Mouse (Mus musculus): ENCODE data around the gene Zfp771.
"Not testable (repeated sequence)": the region's sequence is repeated elsewhere in the genome, so short reads cannot be mapped to it uniquely, and the experiment has no call there.

The Zfp771 gene

DNA sequence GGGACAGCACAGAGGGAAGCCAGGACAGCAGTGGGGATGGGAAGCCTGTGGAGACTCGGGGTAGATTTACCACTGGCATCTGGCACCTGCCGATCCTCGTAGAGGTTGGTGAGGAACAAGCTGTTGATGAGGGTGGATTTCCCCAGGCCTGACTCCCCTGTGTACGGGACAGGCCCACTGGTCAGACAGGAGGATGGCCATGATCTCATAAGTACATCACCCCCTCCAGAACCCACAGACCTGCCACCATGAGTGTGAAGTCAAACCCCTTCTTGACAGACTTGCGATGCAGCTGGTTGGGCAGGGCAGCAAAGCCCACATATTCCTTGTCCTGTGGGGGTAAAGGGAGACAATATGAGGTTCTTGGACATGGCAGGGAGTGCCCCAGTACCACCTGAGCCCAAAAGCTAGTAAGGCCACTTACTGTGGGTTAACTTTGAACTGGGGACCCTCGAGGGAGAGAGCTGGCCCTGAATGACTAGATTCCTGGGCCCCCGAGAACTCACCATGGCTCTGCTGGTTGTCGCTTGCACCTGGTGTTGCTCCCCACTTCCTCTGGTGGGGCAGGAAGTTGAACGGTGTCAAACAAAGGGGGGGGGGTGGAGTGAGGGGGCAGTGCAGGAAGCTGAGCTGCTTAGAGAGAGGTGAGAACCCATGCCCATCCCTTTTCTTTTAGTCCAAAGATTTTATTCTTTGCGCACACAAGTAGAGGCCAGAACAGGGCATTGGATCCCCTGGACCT lies 26.0 kb upstream of the Zfp771 start:
- in situ Hi-C loops (cut with MboI), result no loop called here

DNA sequence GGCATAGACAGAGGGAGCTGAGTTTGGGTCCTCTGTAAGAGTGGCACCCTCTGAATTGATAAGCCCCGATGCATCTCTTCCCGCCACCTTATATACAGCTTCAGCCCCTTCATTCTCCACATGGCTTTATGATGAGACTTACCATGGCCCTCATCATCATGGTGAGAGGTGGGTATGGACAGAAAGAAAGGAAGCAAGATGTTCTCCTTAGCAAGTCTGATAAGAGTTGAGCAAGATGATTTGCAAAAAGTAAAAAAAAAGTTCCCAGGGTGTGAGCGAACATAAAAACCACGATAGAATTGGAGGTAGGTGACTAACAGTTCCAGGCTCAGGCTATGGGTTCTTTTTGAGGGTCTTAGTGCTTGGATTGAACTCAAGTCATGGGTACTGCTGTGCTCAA lies 25.4 kb upstream of the Zfp771 start:
- in situ Hi-C loops (cut with MboI), result no loop called here

DNA sequence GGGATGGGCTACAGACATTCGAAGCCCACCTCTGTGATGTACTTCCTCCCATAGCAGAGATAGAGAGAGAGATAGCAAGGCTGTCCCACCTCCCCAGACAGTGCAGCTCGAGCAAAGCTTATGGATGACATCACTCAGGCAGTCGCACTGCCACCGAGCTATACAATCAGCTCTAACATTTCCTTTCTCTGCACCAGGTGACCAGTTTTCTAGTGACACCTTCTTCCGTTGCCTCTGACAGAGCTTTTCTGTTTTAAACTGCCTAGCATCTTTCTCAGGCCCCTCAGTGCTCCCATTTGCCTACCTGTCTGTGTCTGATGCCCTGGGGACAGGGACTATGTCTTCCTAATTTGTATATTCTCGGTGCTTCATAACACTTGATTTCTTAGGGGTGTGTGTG lies 23.6 kb upstream of the Zfp771 start:
- in situ Hi-C loops (cut with MboI), result no loop called here

DNA sequence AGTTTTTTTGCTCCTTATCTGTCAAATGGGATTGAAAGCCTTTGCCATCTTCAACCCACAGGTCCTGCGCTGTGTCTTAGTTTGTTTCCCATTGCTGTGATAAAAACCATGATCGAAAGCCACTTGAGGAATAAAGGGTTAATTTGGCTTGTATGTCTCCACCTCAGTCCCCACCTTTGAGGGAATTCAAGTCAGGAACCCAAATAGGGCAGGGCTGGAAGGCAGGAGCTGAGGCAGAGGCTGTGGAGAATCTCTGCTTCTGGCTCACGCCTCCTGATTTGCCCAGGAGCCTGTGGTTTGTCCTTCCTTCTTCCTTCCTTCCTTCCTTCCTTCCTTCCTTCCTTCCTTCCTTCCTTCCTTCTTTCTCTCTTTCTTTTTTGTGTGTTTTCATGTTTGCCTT lies 21.0 kb upstream of the Zfp771 start:
- in situ Hi-C loops (cut with MboI), result no loop called here

DNA sequence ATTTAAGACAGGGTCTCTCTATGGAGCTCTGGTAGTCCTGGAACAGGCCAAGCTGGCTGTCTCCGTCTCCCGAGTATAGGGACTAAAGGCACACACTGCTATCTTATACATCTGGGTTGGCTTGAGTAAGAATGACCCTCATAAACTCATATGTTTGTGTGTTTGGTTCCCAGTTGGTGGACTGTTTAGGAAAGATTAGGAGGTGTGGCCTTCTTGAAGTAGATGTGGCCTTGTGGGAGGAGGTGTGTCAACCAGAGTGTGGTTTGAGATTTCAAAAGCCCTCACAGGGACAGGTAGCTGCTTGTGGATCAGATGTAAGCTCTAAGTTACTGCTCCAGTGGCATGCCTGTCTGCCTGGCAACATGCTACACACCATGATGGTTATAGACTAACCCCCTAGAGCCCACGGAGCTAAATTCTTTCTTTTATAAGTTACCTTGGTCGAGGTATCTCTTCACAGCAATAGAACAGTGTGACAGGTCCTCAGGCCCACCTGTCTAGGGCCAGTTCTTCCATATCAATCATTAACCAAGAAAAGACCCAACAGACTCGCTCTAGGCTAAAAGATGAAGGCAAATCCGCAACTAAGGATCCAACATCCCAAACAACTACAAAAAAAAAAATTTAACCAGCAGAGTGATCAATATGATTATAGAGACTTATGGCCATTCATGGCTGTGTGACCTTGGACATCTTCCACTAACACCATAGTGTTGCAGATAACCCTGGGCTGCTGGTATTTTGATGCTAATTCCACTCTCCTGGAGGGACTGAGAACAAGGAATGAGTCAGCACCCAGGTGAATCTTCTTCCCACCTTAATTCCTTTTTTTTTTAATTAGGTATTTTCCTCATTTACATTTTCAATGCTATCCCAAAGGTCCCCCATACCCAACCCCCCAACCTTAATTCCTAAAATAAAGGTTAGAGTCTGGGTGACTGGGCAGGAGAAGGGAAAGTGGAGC lies 20.3 kb upstream of the Zfp771 start:
- in situ Hi-C loops (cut with MboI), result no loop called here

DNA sequence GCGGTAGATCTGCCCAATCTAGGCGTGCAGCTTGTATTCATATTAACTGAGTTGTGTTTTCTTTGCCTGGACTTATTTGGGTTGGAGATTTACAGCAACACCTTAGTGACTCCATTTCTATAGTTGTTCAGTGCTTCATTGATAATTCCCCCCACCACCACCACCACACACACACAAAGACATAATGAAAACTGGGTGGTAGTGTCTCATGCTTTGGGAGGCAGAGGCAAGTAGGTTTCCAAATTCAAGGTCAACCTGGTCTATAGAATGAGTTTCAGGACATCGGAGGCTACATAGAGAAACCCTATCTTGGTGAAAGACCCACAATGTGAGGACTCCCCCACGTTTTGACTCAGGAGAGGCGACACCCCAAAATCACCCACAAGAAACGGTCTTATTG lies 19.5 kb upstream of the Zfp771 start:
- in situ Hi-C loops (cut with MboI), result no loop called here

DNA sequence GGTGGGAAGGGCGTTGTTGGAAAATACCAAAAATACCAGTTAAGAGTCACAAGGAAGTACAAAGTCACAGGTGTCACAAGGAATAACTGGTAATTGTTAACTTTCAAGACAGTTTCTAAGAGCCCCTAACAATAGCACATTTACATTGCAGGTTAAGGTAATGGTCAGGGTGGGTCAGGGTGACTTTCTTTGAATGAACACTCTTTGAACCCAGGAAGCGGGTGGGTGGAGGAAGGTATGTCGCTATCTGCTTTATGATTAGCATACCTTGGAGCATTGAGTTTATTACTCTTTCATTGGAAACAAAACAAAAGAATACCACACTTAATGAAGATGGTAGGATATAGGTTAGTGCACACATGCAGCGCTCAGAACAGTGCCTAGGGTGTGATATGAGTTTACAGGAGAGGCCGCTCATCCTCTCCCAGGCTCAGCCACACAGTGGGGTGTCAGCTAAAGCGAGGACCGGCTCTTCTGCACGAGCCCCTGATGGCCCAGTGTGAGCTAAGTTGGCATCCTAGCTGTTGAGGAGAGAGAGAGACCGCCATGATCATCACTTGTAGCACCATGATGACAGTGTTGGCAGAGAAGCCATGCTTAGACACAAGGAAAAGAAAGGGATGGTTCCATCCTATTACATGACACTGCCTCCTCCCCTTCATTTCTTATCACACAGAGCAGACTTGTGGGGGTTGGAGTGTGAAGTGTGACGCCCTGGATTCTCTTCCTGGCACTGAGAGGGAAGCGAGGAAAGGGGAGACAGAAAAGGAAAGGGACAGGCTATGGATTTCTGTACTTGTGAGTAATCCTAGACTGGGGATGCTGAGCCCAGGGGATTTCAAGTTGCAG lies 18.7 kb upstream of the Zfp771 start:
- in situ Hi-C loops (cut with MboI), result no loop called here

DNA sequence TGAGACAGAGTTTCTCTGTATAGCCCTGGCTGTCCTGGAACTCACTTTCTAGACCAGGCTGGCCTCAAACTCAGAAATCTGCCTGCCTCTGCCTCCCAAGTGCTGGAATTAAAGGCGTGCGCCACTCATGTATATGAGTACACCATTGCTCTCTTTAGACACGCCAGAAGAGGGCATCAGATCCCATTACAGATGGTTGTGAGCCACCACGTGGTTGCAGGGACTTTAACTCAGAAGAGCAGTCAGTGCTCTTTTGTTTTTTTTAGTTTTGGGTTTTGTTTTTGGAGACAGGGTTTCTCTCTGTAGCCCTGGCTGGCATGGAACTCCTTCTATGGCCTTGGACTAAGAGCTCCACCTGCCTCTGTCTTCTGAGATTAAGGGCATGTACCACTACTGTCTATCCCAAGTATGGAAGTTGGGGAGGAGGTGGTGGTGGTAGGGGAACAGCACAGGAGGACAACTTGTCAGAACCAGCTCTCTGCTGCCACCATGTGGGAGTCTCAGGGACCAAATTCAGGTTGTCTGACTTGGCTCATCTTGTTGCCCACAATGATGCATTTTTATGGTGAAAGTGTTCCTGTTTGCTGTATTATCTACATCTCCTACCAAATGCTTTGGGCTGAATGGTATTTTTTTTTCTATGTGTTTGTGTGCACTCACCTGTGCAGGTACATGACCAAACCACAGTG lies 15.3 kb upstream of the Zfp771 start:
- in situ Hi-C loops (cut with MboI), result no loop called here

DNA sequence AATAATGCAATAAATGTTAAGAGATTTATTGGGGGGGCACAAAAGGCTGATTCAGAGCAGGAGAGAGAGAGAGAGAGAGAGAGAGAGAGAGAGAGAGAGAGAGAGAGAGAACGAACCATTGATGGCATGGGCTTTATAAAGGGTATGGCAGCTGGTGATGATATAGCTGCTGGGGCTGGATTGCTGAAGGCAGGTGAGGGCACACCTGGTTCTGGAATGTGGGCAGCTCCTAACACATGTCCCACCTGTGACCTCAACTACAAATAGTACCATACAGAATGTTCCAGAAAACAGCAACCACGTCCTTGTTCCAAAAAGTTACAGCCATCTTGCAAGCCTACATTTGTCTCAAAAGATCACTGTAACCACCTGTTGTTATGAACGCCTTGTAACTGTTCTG lies 12.7 kb upstream of the Zfp771 start:
- in situ Hi-C loops (cut with MboI), result no loop called here

DNA sequence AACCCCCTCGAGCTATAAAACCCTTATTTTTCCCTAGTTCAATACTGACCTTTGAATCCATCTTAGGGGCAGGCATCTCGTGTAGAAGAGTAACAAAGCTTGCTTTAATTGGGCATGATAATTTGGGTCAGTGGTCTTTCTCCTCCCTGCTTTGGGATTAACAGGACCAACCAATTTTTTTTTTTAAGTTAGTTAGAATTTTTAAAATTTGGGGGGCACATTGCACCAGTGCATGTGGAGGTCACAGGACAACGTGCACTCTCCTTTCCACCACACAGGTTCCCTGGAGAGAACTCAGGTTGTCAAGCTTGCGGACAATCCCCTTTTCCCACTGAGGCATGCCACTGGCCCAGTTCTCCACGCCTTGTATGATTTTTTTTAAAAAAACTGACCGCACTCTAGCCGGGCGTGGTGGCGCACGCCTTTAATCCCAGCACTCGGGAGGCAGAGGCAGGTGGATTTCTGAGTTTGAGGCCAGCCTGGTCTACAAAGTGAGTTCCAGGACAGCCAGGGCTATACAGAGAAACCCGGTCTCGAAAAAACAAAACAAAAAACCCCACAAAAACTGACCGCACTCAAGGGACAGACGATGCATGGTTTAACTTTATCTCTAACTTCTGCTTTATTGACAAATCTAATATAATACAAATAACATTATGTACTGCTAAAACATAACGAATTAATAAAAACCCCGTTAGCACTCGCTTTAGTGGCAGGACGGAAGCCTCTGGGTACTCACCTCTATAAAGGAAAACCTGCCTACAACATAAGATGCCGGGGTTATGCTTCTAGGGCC lies 12.1 kb upstream of the Zfp771 start:
- in situ Hi-C loops (cut with MboI), result no loop called here

DNA sequence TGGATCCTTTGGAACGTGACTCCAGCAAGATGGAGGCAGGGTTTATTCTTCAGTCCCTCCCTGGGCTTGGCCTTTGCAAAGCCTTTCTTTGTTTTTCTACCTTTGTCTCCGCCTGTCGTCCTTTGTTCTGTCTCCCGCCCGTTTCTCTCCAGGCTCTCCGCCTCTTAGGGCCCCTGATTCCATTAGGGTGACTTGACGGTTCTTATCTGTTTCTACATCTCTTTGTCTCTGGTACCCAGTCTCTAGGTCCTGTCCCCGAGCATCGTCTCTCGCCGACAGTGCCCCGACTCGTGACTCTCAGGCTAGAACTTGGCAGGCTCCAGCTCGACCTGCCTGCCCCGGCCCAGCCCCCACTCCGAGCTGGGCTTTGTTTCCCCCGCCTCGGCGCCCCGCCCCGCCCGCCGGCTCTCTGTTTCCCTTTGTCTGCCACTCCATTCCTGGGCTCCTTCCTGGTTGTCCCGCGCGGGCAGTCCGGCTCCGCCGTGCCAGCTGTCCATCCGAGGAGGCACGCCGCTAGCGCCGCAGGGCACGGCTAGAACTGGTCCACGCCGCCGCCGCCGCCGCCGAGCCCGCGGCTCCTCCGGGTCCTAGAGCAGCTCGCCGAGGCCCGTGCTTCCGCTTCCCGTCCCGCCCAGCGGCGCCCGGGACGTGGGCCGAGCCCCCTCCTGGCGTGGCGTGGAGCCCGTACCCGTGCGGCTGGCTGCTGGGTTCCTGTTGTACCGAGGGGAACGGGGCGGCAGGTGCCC lies 11.3 kb upstream of the Zfp771 start, which contains the start of the genes Zfp553 and Sept1:
Gene Zfp553, plus strand, starts transcription at position 440 of the 746 bp plus-strand sequence.
Gene Sept1, minus strand, starts transcription at position 509 of the 746 bp plus-strand sequence.
- in situ Hi-C loops (cut with MboI), result no loop called here

DNA sequence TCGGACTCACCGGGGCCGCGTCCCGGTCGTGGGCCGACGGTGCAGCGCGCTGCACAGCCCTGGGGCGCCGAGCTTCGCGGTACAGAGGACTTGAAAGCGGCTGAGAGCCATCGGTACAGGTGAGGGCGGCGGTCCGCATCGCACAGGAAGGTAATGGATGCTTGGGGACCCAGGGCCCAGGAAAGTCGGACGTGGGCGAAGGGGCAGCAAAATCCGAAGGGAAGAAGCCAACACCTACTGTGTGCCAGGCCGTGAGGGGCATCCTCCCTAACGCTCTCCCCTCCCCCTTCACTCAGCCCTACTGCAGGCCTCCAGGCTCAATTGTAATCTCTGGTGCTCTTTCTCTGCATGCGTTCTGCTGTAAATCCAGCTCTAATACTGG lies 10.7 kb upstream of the Zfp771 start:
- in situ Hi-C loops (cut with MboI), result no loop called here

DNA sequence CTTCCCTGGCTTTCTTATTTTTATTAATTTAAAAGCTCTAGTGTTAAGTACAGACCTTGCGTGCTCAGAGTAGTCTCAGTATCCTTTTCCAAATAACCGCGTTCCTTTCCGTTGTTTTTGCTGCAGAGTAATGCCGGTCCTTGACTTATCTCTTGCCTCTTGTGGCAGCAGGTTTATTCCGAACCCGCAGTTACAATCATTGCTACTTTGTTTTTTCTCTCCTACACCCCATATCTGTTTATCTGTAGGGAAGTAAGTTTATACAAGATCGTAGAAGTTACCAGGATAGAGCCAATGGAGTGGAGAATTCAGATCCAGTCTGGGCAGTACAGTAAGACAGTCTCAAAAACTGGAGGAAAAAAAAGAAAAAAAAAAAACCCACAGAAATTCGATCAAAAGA lies 10.3 kb upstream of the Zfp771 start:
- in situ Hi-C loops (cut with MboI), result no loop called here

DNA sequence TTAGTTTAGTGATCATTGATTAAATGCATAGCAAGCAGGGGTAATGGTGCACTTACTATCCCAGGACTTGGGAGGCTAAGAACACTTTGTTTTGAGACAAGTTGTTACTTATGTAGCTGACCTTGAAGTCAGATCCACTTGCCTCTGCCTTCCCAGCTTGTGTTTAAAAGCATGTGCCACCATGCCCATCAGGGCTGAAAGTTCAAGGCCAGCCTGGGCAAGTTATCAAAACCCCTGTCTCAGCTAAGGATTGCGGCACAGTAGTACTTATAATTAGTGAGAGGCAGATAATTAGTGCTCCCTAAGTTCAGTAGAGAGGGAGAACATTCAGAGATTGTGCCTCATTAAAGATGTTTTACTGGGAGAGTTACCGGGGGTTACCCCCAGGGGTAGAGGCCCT lies 9.3 kb upstream of the Zfp771 start:
- in situ Hi-C loops (cut with MboI), result no loop called here

DNA sequence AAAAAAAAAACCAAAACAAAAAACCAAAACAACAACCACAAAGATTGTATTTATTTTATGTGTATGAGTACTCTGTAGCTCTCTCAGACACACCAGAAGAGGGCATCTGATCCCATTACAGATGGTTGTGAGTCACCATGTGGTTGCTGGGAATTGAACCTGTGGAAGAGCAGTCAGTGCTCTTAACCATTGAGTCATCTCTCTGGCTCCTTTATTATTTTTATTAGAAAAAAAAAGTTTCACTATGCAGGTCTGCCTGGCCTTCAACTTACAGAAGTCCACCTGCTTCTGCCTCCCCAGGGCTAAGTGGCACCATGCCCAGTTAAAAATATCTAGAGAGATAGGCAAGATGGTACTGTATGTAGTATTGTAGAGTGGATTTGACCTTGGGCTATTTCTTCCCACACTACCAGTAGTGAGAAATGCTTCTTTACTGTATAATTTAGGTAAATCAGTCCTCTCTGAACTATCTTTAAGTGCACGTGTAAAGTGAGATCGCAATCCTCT lies 660 bp upstream of the Zfp771 start:
- in situ Hi-C loops (cut with MboI), result no loop called here

DNA sequence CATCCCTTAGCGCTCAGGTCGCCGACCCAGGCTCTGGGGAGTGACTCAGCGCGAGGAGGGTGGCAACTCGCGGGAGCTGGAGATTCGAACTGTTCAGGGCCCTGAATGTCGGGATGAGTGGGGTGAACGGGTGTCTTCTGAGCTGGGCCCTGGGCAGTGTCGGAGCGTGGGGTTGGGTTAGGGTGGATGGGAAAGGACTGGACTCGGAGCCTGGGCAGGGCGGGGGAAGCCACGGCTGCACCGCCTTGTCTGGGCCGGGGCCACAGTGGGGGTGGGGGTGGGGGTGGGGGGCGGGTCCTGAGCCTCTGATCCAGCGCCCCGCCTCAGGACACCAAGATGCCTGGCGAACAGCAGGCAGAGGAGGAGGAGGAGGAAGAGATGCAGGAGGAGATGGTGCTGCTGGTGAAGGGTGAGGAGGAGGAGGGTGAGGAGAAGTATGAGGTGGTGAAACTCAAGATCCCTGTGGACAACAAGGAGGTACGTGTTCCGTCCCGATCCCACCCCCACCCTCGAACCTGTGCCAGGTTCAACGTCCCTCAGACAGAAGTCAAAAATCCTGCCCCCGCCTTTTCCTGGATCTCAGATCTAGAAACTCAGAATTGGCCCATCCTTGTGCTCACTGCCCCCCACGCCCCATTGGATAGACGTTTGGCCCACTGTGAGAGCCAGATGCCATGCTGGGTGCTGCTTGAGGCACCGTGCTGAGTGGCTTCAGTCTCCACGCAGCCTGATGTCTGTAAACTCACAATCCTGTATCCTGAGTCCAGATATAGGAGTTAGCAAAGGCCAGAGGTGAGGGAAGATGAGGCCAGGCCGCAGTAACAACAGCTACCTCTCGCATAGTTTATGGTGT lies 810 bp downstream of the Zfp771 start:
- in situ Hi-C loops (cut with MboI), result no loop called here

DNA sequence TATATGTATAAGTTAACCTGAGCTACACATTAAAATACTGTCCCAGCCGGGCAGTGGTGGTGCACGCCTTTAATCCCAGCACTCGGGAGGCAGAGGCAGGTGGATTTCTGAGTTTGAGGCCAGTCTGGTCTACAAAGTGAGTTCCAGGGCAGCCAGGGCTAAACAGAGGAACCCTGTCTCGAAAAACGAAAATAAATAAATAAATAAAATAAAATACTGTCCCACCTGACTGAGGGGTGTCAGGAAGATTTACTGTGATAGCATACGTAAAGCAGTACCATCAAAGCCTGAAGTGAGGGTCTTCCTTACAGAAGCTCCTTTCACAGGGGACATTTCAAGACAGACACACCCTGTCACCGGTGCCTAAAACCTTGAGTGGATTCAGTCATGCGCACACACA lies 6.4 kb downstream of the Zfp771 start:
- in situ Hi-C loops (cut with MboI), result not testable (repeated sequence)

DNA sequence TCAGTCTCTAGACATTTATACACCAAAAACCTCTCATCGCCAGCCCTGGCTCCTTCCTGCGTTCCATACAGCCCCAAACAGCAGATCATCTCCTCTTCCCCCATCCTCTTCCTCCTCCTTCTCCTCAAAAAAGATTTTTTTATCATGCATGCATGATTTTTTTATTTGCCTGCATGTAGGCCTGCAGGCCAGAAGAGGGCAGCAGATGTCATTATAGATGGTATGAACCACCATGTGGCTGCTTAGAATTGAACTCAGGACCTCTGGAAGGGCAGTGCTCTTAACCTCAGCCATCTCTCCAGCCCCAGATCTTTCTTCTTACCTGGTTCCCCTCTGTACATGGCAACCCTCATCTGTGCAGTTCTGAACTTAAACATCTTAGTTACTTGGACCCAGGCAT lies 8.3 kb downstream of the Zfp771 start:
- in situ Hi-C loops (cut with MboI), result no loop called here

DNA sequence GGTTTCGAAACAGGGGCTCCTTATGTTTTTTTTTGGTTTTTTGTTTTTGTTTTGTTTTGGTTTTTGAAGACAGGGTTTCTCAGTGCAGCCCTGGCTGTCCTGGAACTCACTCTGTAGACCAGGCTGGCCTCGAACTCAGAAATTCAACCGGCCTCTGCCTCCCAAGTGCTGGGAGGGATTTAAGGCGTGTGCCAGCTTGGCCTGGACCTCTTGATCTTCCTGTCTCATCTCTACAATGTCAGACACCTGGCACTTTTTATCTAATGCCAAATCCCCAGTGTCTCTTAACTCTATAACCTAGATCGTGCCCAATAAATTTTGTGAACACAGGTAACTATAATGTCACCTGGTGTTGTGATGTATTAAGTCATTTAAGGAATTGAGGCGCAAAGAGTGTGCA lies 9.3 kb downstream of the Zfp771 start:
- in situ Hi-C loops (cut with MboI), result no loop called here

Measured in mature B cell (primary cell).